Mouse (Mus musculus): ENCODE data around the gene Runx2. TPM values are rescaled to one million over a fixed set of nuclear protein-coding genes. Genes with fewer than 3 reads are reported as not detected.

Runx2 gene
- polyA plus RNA-seq, 1 experiment from 2014 or later, result 4.6 TPM

DNA sequence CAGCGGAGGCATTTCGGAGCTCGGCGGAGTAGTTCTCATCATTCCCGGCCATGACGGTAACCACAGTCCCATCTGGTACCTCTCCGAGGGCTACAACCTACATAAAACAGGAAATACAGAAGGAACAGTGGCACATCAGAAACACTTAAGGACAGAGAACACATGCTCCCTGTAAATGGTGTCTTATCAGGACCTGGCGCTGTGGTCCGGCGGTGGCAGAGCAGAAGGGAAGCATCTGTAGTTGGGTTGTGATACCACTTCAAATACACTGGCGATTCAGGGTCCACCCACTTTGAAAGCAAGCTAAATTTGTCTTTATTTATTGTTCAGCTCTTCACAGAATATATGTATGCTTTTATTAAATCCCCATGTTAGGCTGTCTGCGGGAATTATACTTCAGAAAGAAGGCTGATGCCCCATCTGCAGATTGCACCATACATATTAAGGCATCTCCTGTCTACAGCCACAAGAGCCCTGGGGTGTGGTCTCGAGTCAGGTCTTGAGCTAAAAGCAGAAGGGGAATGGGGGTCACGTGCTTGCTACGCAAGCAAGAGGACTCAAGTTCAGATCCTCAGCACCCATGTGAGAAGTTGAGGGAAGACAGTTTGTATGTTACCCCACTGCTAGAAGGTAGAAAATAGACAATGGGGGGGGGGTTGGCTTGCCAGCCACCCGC, 89.7 kb downstream of the Runx2 start:
- no peak for DNase-seq (ENCODE audit: low spot score)
- no peaks in the 10 kb centered on the region for H3K36me3 ChIP-seq
- peaks cover 25% of the 10 kb centered on the region; the same call in 1 of the 2 replicates for H3K27me3 ChIP-seq (ENCODE audit: low read depth, poor library complexity, severe bottlenecking)
- H3K4me3 ChIP-seq, result no peak overlapping the region
- H3K4me1 ChIP-seq, result peaks cover 24% of the 10 kb centered on the region
- no peak overlapping the region for H3K27ac ChIP-seq
- WGBS, result 86% methylated on average over 16 of the region's 16 CpGs
- H3K9me3 ChIP-seq (replicated peaks), result no peaks in the 10 kb centered on the region

GRCm38 (mm10) chr17:44724255-44724654, 90.3 kb downstream of the Runx2 start:
- H3K27me3 ChIP-seq (ENCODE audit: low read depth, poor library complexity, severe bottlenecking), result peaks cover 20% of the 10 kb centered on the region; the same call in 1 of the 2 replicates
- H3K36me3 ChIP-seq, result no peaks in the 10 kb centered on the region
- H3K27ac ChIP-seq, result no peak overlapping the region
- WGBS, result 48% methylated on average over 11 of the region's 11 CpGs
- DNase-seq (ENCODE audit: low spot score), result no peak
- no peaks in the 10 kb centered on the region for H3K9me3 ChIP-seq (replicated peaks)
- no peak overlapping the region for H3K4me3 ChIP-seq
- peaks cover 24% of the 10 kb centered on the region for H3K4me1 ChIP-seq

DNA sequence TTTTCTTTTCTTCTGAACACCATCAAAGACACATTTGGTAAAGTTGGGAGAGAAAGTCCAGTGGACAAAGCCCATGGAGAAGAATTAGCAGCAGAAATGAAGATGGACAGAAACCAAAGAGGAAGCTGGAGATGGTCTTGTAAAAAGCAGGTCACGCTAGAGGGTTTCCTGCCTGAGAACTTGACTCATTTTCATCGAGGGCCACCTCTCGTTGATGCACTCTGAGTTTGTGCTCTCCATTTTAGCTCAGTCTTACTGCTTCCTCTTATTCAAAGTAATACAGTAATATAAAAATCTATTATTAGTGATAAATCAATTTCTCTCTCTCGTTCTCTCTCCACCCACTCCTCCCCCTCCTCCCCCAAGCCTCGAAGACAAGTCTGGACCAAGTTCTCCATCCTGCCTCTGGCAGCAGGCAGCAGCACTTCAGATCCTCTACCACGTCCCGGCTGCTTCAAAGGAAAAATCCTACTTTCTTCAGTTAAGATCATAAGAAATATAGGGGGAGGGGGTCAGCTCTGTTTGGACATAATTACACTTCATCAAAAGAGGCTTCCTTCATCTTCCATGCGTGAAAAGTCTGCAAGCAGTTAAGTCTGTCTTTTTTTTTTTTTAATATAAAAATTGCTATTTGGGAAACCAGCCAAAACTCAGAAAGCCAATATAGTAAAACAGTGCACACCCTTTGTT, 92.3 kb downstream of the Runx2 start:
- 54% methylated on average over 8 of the region's 8 CpGs for WGBS

DNA sequence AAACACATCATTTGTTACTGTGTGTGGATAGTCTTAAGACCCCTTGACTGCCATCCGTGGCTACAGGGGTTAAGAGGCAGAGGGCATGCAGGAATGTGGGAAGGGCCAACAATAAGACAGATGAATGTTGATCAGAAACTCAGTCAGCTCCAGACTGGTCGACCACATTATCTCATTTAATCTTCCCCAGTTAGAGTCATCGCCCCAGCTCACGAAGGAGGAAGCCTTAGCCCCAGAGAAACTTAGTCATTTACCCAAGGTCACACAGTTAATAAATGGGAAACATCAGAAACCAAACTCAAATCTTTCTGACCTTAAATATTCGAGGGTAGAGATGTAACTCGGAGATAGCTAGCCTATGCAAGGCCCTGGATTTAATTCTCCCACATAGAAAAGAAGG, 96.0 kb downstream of the Runx2 start:
- Histone ChIP-seq H3K27me3 (ENCODE audit: low read depth, poor library complexity, severe bottlenecking) (no peaks in the 10 kb centered on the region; the same call in 1 of the 2 replicates), H3K27ac (no peak overlapping the region; the same call in 1 of the 2 replicates), H3K36me3 (no peaks in the 10 kb centered on the region), H3K4me1 (peaks cover 38% of the 10 kb centered on the region), H3K9me3 (replicated peaks) (no peaks in the 10 kb centered on the region), H3K4me3 (no peak overlapping the region)
- 54% methylated on average over 6 of the region's 6 CpGs for WGBS
- no peak for DNase-seq (ENCODE audit: low spot score)

More for the DNA sequence above, 92.3 kb downstream of the Runx2 start:
- Histone ChIP-seq H3K36me3 (no peaks in the 10 kb centered on the region), H3K4me1 (peaks cover 41% of the 10 kb centered on the region), H3K4me3 (no peak overlapping the region), H3K27ac (no peak overlapping the region), H3K9me3 (replicated peaks) (no peaks in the 10 kb centered on the region), H3K27me3 (ENCODE audit: low read depth, poor library complexity, severe bottlenecking) (peaks cover 4% of the 10 kb centered on the region; the same call in 1 of the 2 replicates)
- no peak for DNase-seq (ENCODE audit: low spot score)

DNA sequence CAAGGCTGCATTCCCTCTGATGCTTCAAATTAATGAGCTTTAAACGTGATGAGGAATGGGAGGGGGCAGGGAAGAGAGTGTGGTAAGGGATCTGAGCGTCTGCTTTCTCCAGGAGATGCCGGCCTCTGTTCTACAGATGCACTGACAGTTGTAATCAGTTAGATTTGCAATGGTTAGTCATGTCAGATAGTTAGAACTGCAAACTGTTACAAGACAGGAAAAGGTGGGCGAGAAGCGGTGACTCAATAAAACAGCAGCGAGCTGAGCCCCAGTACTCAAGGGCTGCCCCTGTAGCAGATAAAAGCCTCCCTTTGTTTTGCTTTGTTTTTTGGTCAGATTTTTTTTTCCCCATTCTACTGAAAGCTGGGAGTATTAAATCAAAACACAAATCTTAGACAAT, 96.6 kb downstream of the Runx2 start:
- Histone ChIP-seq H3K27me3 (ENCODE audit: low read depth, poor library complexity, severe bottlenecking) (no peaks in the 10 kb centered on the region; the same call in 1 of the 2 replicates), H3K4me3 (no peak overlapping the region), H3K36me3 (no peaks in the 10 kb centered on the region), H3K9me3 (replicated peaks) (no peaks in the 10 kb centered on the region), H3K4me1 (peaks cover 36% of the 10 kb centered on the region), H3K27ac (no peak overlapping the region)
- 15% methylated on average over 6 of the region's 6 CpGs for WGBS
- DNase-seq (ENCODE audit: low spot score), result no peak

DNA sequence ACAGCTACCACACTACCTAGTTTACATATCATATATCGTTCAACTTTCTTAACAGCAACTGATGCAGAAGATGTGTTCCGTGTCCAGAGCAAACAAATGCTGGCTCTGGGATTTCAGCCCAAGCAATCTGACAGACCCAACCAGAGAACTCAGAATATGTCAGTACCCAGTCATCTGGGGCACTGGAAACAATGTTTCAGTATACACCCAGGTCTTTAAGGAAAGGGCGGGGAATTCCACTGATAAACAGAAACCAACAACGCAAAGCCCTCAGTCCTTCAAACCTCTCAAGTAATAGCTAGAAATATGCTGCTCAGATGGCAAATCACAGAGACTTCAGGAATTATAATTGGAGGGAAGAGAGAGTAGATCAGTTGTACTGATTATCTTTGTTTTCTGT, 100.5 kb downstream of the Runx2 start:
- H3K4me3 ChIP-seq, result no peak overlapping the region
- H3K9me3 ChIP-seq (replicated peaks), result no peaks in the 10 kb centered on the region
- peaks cover 36% of the 10 kb centered on the region for H3K4me1 ChIP-seq
- no peaks in the 10 kb centered on the region for H3K36me3 ChIP-seq
- no peak for DNase-seq (ENCODE audit: low spot score)
- no peak overlapping the region for H3K27ac ChIP-seq
- WGBS, result 94% methylated on average over 4 of the region's 4 CpGs
- H3K27me3 ChIP-seq (ENCODE audit: low read depth, poor library complexity, severe bottlenecking), result no peaks in the 10 kb centered on the region

DNA sequence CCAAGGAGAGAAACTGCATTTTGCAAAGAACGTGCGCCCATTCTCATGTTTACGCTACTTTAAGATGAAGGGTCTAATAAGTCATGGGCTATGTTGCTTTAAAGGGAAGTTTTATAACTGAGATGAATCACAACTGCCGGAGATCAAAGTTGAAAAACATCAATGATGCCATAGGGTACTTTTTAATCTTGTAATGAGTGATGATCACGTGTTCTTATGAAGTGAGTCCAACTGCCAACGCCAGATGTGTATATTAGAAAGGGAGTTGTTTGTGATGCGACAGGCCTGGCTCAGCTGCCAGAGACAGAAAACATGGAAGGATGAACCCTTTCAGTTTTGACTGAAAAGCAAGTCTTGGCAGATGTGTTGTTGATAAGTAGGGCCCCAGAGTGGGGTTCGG, 101.2 kb downstream of the Runx2 start:
- 76% methylated on average over 8 of the region's 8 CpGs for WGBS
- H3K4me1 ChIP-seq, result peaks cover 31% of the 10 kb centered on the region
- H3K27ac ChIP-seq, result no peak overlapping the region
- no peak for DNase-seq (ENCODE audit: low spot score)
- H3K4me3 ChIP-seq, result no peak overlapping the region
- no peaks in the 10 kb centered on the region for H3K9me3 ChIP-seq (replicated peaks)
- H3K36me3 ChIP-seq, result no peaks in the 10 kb centered on the region
- H3K27me3 ChIP-seq (ENCODE audit: low read depth, poor library complexity, severe bottlenecking), result no peaks in the 10 kb centered on the region

GRCm38 (mm10) chr17:44709516-44710252, 104.9 kb downstream of the Runx2 start:
- DNase-seq (ENCODE audit: low spot score), result no peak
- no peaks in the 10 kb centered on the region for H3K27me3 ChIP-seq (ENCODE audit: low read depth, poor library complexity, severe bottlenecking)
- H3K9me3 ChIP-seq (replicated peaks), result no peaks in the 10 kb centered on the region
- 60% methylated on average over 11 of the region's 11 CpGs for WGBS
- no peak overlapping the region for H3K4me3 ChIP-seq
- H3K4me1 ChIP-seq, result peaks cover 11% of the 10 kb centered on the region
- H3K36me3 ChIP-seq, result no peaks in the 10 kb centered on the region
- no peak overlapping the region for H3K27ac ChIP-seq

- 94% methylated on average over 3 of the region's 3 CpGs for WGBS
- Histone ChIP-seq H3K4me3 (no peak overlapping the region), H3K9me3 (replicated peaks) (no peaks in the 10 kb centered on the region), H3K36me3 (no peaks in the 10 kb centered on the region), H3K27me3 (ENCODE audit: low read depth, poor library complexity, severe bottlenecking) (0 out of 2 replicates have a peak, but pooled peaks cover 1% of the 10 kb centered on the region), H3K4me1 (peaks cover 18% of the 10 kb centered on the region), H3K27ac (no peak overlapping the region)
- no peak for DNase-seq (ENCODE audit: low spot score)
Measured at GRCm38 (mm10) chr17:44707956-44708355, 106.6 kb downstream of the Runx2 start.

DNA sequence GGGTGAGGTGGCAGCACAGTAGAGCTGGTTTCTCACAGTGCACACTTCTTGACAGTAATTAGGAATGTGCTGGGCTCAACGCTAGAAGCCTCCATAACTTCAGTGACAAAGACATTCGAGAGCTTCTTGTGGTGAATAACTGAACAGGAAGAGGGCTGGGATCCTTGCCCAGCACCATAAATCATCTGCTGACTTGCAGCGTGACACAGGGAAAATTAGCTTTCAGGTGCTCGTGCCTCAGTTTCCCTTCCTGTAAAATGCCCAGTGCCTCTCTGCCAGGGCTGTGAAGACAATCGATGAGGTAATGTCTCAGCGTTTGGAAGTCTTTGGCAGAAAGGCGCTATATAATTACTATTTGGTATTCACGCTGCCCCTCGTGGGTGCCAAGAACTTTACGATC, 108.1 kb downstream of the Runx2 start:
- Histone ChIP-seq H3K36me3 (no peaks in the 10 kb centered on the region), H3K9me3 (replicated peaks) (no peaks in the 10 kb centered on the region), H3K4me3 (no peak overlapping the region), H3K4me1 (peaks cover 22% of the 10 kb centered on the region), H3K27ac (no peak overlapping the region), H3K27me3 (ENCODE audit: low read depth, poor library complexity, severe bottlenecking) (peaks cover 6% of the 10 kb centered on the region; the same call in 1 of the 2 replicates)
- DNase-seq (ENCODE audit: low spot score), result no peak
- 88% methylated on average over 10 of the region's 10 CpGs for WGBS

DNA sequence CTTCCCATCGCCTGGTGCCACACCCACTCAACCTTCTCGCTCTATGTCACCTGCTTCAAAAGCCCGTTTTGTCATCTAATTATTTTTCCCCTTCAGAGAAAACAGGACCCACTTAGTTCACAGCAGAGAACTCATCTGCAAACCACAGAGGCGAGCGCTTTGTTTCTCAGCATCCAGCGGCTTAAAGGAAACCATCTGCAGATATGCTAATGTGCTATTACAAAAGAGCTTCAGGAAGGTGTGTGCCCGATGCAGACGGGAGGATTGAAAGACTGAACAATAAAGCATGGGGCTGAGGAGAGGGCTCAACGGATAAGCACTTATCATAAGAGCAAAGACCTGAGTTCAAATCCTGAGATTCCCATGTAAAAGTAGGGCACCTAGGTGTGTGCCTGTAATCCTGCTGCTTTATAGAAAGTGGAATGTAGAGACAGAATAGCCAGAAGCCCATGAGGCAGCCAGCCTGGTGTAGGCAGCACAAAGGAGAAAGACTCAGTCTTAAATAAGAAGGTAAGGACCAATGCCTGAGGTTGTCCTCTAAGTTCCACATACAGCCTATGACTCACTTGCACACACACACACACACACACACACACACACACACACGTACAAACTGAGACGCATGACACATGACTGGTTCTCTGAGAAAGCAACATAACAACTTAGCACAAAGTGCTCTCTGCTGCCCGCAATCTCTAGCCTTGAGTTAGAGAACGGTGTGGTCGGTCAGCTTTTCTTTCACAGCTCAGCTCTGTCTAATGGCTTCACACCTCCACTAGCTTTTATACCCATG, 111.9 kb downstream of the Runx2 start:
- H3K27me3 ChIP-seq (ENCODE audit: low read depth, poor library complexity, severe bottlenecking), result peaks cover 13% of the 10 kb centered on the region; the same call in 1 of the 2 replicates
- 68% methylated on average over 14 of the region's 14 CpGs for WGBS
- H3K36me3 ChIP-seq, result no peaks in the 10 kb centered on the region
- H3K4me1 ChIP-seq, result peaks cover 13% of the 10 kb centered on the region; the same call in 1 of the 2 replicates
- no peak overlapping the region for H3K4me3 ChIP-seq
- H3K9me3 ChIP-seq (replicated peaks), result no peaks in the 10 kb centered on the region
- no peak for DNase-seq (ENCODE audit: low spot score)
- no peak overlapping the region for H3K27ac ChIP-seq

DNA sequence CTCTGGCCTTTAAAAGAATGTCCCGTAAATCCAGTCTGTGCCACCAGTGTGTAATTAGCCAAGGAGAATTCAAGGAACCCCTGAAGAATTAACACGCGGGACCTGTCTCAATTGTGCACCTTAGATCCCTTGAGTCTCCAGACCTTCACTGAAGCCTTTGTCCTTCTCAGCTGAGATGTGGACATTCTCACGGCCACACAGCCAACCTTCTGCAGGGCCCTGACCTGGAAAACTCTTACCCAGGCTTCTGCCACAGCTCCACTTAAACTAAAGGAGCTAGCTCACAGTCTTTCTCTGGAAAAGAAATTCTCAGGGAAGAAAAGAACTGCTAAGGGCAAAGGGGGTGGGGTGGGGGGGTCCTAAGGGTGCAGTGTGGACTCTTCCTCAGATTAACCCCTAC, 113.1 kb downstream of the Runx2 start:
- Histone ChIP-seq H3K9me3 (replicated peaks) (no peaks in the 10 kb centered on the region), H3K4me3 (no peak overlapping the region), H3K27ac (no peak overlapping the region), H3K4me1 (peaks cover 13% of the 10 kb centered on the region; the same call in 1 of the 2 replicates), H3K36me3 (no peaks in the 10 kb centered on the region), H3K27me3 (ENCODE audit: low read depth, poor library complexity, severe bottlenecking) (peaks cover 13% of the 10 kb centered on the region; the same call in 1 of the 2 replicates)
- WGBS, result 95% methylated on average over 4 of the region's 4 CpGs
- DNase-seq (ENCODE audit: low spot score), result no peak

Data from limb, embryonic 10.5 days (tissue).